Mouse (Mus musculus): ENCODE measurements at regions not wholly inside any gene's neighbourhood (a gene's known extent, or its start where the extent isn't known, plus 50 kb on each side); places are given as distances from the start of the nearest gene placed in this dataset.

DNA sequence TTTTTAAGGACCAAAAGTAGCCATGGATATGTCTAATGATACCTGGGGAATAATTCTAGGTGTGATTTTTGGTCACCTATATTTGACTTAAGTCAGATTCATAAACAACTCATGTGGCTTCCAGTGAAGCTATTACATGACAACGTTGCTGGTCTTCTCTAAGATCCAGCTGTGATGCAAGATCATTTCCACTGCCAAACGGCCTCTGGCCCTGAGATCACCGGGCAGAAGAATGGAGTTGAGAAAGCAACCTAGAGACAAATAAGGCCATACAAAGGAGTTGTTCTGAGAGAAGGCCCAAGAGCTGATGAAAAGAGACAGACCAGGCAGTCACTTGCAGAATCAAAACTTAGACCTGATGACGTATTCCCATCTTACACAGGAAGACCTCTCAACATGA, 64.3 kb upstream of the Oxtr start:
- TF ChIP-seq MAX (IDR thresholded peaks at IDR 0.05; ENCODE audit: low read length) (no peak), POLR2AphosphoS2 (IDR thresholded peaks at IDR 0.05; ENCODE audit: low read length) (no peak), ZKSCAN1 (IDR thresholded peaks at IDR 0.05; ENCODE audit: low read depth, low read length) (no peak), USF1 (IDR thresholded peaks at IDR 0.05; ENCODE audit: low read depth, low read length) (no peak), EP300 (IDR thresholded peaks at IDR 0.05; ENCODE audit: low read depth in 1 of 2, low read length in 2 of 2) (no peak), CHD1 (IDR thresholded peaks at IDR 0.05; ENCODE audit: low read depth, low read length) (no peak), BHLHE40 (IDR thresholded peaks at IDR 0.05; ENCODE audit: borderline replicate concordance, low read depth, low read length) (no peak)
